9 mouse cellular contexts compared by ENCODE assay signal in genomic region chr13:97145834-97146233, GRCm38 (mm10). TPM values are rescaled to one million over a fixed set of nuclear protein-coding genes. Genes with fewer than 3 reads are reported as not detected.
A peak's percentile ranks its signal among the peaks of the same experiment; 100 is the strongest.
DNase-seq lines count a peak whose midpoint lies in the region; ATAC-seq and TF ChIP-seq lines count a peak whose summit lies in the region.
"Had no signal": no experiment of that assay in that cellular context is flagged by ENCODE, and none has a peak within 500 bp of the region (broad histone marks: within the 10 kb centered on the region; RNA-seq: fewer than 3 reads in every experiment).

No protein-coding gene starts in this region.

- TF ChIP-seq CTCF in hindbrain, postnatal 0 days (IDR thresholded peaks at IDR 0.05; ENCODE audit: low read depth) = peak; percentile 75

- 57% methylated on average over 4 of the region's 4 CpGs for WGBS in hindbrain, postnatal 0 days
- WGBS in hindbrain, embryonic 16.5 days = 60% methylated on average over 4 of the region's 4 CpGs
- WGBS in hindbrain, embryonic 12.5 days = 60% methylated on average over 4 of the region's 4 CpGs

- H3K9ac ChIP-seq in hindbrain, postnatal 0 days (replicated peaks; ENCODE audit: low read length) = no peak overlapping the region
- no peak overlapping the region for H3K9ac ChIP-seq in hindbrain, embryonic 16.5 days (ENCODE audit: low read depth, low read length)
- H3K9ac ChIP-seq in hindbrain, embryonic 12.5 days = no peak overlapping the region

- no peak for ATAC-seq in hindbrain, postnatal 0 days
- ATAC-seq in hindbrain, embryonic 16.5 days = no peak
- ATAC-seq in hindbrain, embryonic 12.5 days (ENCODE audit: low FRiP score) = no peak

- no peak overlapping the region for H3K27ac ChIP-seq in hindbrain, postnatal 0 days
- H3K27ac ChIP-seq in hindbrain, embryonic 16.5 days (ENCODE audit: low read depth, low read length) = no peak overlapping the region
- no peak overlapping the region for H3K27ac ChIP-seq in hindbrain, embryonic 12.5 days

- H3K36me3 ChIP-seq in hindbrain, postnatal 0 days (ENCODE audit: insufficient read depth, low read length) = peaks cover 34% of the 10 kb centered on the region
- peaks cover 34% of the 10 kb centered on the region for H3K36me3 ChIP-seq in hindbrain, embryonic 16.5 days (ENCODE audit: control insufficient read depth, insufficient read depth, low read length)
- peaks cover 54% of the 10 kb centered on the region for H3K36me3 ChIP-seq in hindbrain, embryonic 12.5 days

- DNase-seq in hindbrain, postnatal 0 days (ENCODE audit: low spot score) = peak; percentile 79
- DNase-seq in A20 (ENCODE audit: low read depth, low spot score) (peak; percentile 61), MEL-GATA-1-ER (ENCODE audit: extremely low read depth, low read depth) (peak; percentile 44)
- DNase-seq in cerebellum, postnatal 25 days = peak; percentile 28 to 71
- peak; percentile 37 to 67 for DNase-seq in kidney, postnatal 36 days
- peak; percentile 6 for DNase-seq in spleen, adult 12 weeks (ENCODE audit: low spot score)

- H3K4me2 ChIP-seq in hindbrain, postnatal 0 days (ENCODE audit: low read depth, low read length) = no peak overlapping the region
- H3K4me2 ChIP-seq in hindbrain, embryonic 16.5 days (ENCODE audit: low read length) = no peak overlapping the region
- H3K4me2 ChIP-seq in hindbrain, embryonic 12.5 days (replicated peaks) = no peak overlapping the region

- no peak overlapping the region for H3K4me3 ChIP-seq in hindbrain, postnatal 0 days (ENCODE audit: low read length)
- no peak overlapping the region for H3K4me3 ChIP-seq in hindbrain, embryonic 16.5 days (ENCODE audit: low read length)
- no peak overlapping the region for H3K4me3 ChIP-seq in hindbrain, embryonic 12.5 days
- H3K4me3 ChIP-seq: erythroblast, embryonic 14.5 days had no signal

- H3K27me3 ChIP-seq in hindbrain, postnatal 0 days (ENCODE audit: insufficient read depth, low read length) = no peaks in the 10 kb centered on the region
- no peaks in the 10 kb centered on the region for H3K27me3 ChIP-seq in hindbrain, embryonic 16.5 days (replicated peaks; ENCODE audit: control insufficient read depth, insufficient read depth, low read length)
- no peaks in the 10 kb centered on the region for H3K27me3 ChIP-seq in hindbrain, embryonic 12.5 days

- H3K9me3 ChIP-seq in hindbrain, postnatal 0 days (ENCODE audit: low read length) = no peaks in the 10 kb centered on the region
- H3K9me3 ChIP-seq in hindbrain, embryonic 16.5 days (ENCODE audit: control insufficient read depth, low read length) = no peaks in the 10 kb centered on the region
- H3K9me3 ChIP-seq in hindbrain, embryonic 12.5 days (replicated peaks) = no peaks in the 10 kb centered on the region

- H3K4me1 ChIP-seq in hindbrain, postnatal 0 days (ENCODE audit: insufficient read depth, low read length) = no peaks in the 10 kb centered on the region
- no peaks in the 10 kb centered on the region for H3K4me1 ChIP-seq in hindbrain, embryonic 16.5 days (ENCODE audit: control insufficient read depth, insufficient read depth, low read depth, low read length)
- no peaks in the 10 kb centered on the region for H3K4me1 ChIP-seq in hindbrain, embryonic 12.5 days

RNA-seq across cellular contexts. Expression of gene Gfm2, which starts 8.1 kb away (rescaled TPM):
- 18.6 and 23.3 TPM in 2 replicates for total RNA-seq in hindbrain, postnatal 0 days (2014; rRNA removed)
- 21.4 and 22.8 TPM in 2 replicates for polyA plus RNA-seq in hindbrain, postnatal 0 days (2015; fragmentation: Nextera tagmentation; extraction: Ambion mirVana)
- 30.3 and 31.9 TPM in 2 replicates for polyA plus RNA-seq in hindbrain, embryonic 16.5 days (2015; fragmentation: Nextera tagmentation; extraction: Ambion mirVana)
- polyA plus RNA-seq in hindbrain, embryonic 12.5 days (2016; fragmentation: Nextera tagmentation; extraction: Ambion mirVana) = 36.4 and 37.6 TPM in 2 replicates

RNA-seq across cellular contexts. Expression of gene Nsa2, which starts 8.1 kb away (rescaled TPM):
- 18.5 and 21.6 TPM in 2 replicates for total RNA-seq in hindbrain, postnatal 0 days (2014; rRNA removed)
- polyA plus RNA-seq in hindbrain, postnatal 0 days (2015; fragmentation: Nextera tagmentation; extraction: Ambion mirVana) = 41.7 and 45.0 TPM in 2 replicates
- polyA plus RNA-seq in hindbrain, embryonic 16.5 days (2015; fragmentation: Nextera tagmentation; extraction: Ambion mirVana) = 33.0 and 33.1 TPM in 2 replicates
- polyA plus RNA-seq in hindbrain, embryonic 12.5 days (2016; fragmentation: Nextera tagmentation; extraction: Ambion mirVana) = 52.6 and 58.9 TPM in 2 replicates

RNA-seq across cellular contexts. Expression of gene Gm6169, which starts 46.8 kb away (rescaled TPM):
- 0.37 TPM in 1 of 2 replicates, not detected in the other for total RNA-seq in hindbrain, postnatal 0 days (2014; rRNA removed)
- polyA plus RNA-seq in hindbrain, postnatal 0 days (2015; fragmentation: Nextera tagmentation; extraction: Ambion mirVana) = 0.57 and 1.3 TPM in 2 replicates
- polyA plus RNA-seq in hindbrain, embryonic 16.5 days (2015; fragmentation: Nextera tagmentation; extraction: Ambion mirVana) = 0.69 and 1.4 TPM in 2 replicates
- 0.40 and 1.4 TPM in 2 replicates for polyA plus RNA-seq in hindbrain, embryonic 12.5 days (2016; fragmentation: Nextera tagmentation; extraction: Ambion mirVana)
- polyA plus RNA-seq: erythroblast, embryonic 14.5 days had no signal

RNA-seq across cellular contexts. Expression of gene Hexb, which starts 52.3 kb away (rescaled TPM):
- 66.4 and 75.8 TPM in 2 replicates for total RNA-seq in hindbrain, postnatal 0 days (2014; rRNA removed)
- polyA plus RNA-seq in hindbrain, postnatal 0 days (2015; fragmentation: Nextera tagmentation; extraction: Ambion mirVana) = 65.4 and 70.8 TPM in 2 replicates
- polyA plus RNA-seq in hindbrain, embryonic 16.5 days (2015; fragmentation: Nextera tagmentation; extraction: Ambion mirVana) = 54.1 and 58.5 TPM in 2 replicates
- polyA plus RNA-seq in hindbrain, embryonic 12.5 days (2016; fragmentation: Nextera tagmentation; extraction: Ambion mirVana) = 25.8 and 29.3 TPM in 2 replicates

Comparison
In these comparisons a context has a peak if more than half of its experiments do, and no peak if none do; other contexts are left out.
1. DNase-seq: peak in every context shown above with its lines; median percentile 79 in hindbrain, postnatal 0 days; 61 in A20; 52 in kidney, postnatal 36 days; 50 in cerebellum, postnatal 25 days; 44 in MEL-GATA-1-ER; 6 in spleen, adult 12 weeks.